Mouse (Mus musculus): ENCODE measurements around the gene Ripor1.

Ripor1 gene

GRCm38 (mm10) chr8:105629337-105629736 lies 24.3 kb downstream of the Ripor1 start:
- DNase-seq (ENCODE audit: low spot score) = no peak

GRCm38 (mm10) chr8:105634771-105635458 lies 29.9 kb downstream of the Ripor1 start:
- DNase-seq (ENCODE audit: low spot score) = no peak

GRCm38 (mm10) chr8:105635481-105635880 lies 30.4 kb downstream of the Ripor1 start:
- DNase-seq (ENCODE audit: low spot score) = peak; percentile 53

- DNase-seq (ENCODE audit: low spot score) = peak; percentile 95
Observed at GRCm38 (mm10) chr8:105636018-105636962, 31.2 kb downstream of the Ripor1 start, which contains the start of gene Ctcf. TSS of gene Ctcf (plus strand) at chr8:105636568.

- peak; percentile 75 for DNase-seq (ENCODE audit: low spot score)
Observed at GRCm38 (mm10) chr8:105636963-105637510, 32.0 kb downstream of the Ripor1 start, which contains the start of gene Agrp. TSS of gene Agrp (minus strand) at chr8:105637393.

GRCm38 (mm10) chr8:105637601-105638041 lies 32.6 kb downstream of the Ripor1 start:
- no peak for DNase-seq (ENCODE audit: low spot score)

GRCm38 (mm10) chr8:105638510-105638909 lies 33.5 kb downstream of the Ripor1 start:
- DNase-seq (ENCODE audit: low spot score) = no peak

- DNase-seq (ENCODE audit: low spot score) = no peak
Observed at GRCm38 (mm10) chr8:105639835-105640234, 34.8 kb downstream of the Ripor1 start.

- DNase-seq (ENCODE audit: low spot score) = no peak
Observed at GRCm38 (mm10) chr8:105640511-105640910, 35.5 kb downstream of the Ripor1 start.

GRCm38 (mm10) chr8:105645205-105645604 lies 40.1 kb downstream of the Ripor1 start:
- no peak for DNase-seq (ENCODE audit: low spot score)

- DNase-seq (ENCODE audit: low spot score) = no peak
Observed at GRCm38 (mm10) chr8:105648929-105649328, 43.9 kb downstream of the Ripor1 start.

GRCm38 (mm10) chr8:105657641-105658040 lies 52.6 kb downstream of the Ripor1 start:
- DNase-seq (ENCODE audit: low spot score) = no peak

- no peak for DNase-seq (ENCODE audit: low spot score)
Observed at GRCm38 (mm10) chr8:105661167-105661566, 56.1 kb downstream of the Ripor1 start.

Data from testis, postnatal 10 days (tissue).